Comparison of ENCODE assay signal across 8 mouse cellular contexts in the genomic region with DNA sequence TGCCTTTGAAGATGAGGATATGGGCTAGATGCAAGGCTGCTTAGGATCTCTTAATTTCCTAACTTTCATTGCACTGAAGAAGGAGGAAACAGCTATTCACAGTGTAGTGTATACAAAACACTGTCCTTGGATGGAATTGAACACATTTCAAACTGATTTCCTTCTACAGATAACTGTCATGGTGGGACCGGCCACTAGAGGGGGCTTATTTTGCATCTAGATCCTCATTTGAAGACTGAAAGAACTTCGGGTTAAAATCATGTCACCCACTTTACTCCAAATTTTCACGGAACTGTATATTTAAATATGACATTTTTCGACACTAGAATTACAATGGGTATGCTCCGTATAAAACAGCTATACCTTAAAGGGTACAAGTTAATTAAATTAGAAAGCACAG. TPM values are rescaled to one million over a fixed set of nuclear protein-coding genes. Genes with fewer than 3 reads are reported as not detected.
DNase-seq lines count a peak whose midpoint lies in the region; ATAC-seq and TF ChIP-seq lines count a peak whose summit lies in the region.

No protein-coding gene starts in this region.

- H3K27me3 ChIP-seq in midbrain, embryonic 10.5 days (ENCODE audit: low read depth, poor library complexity, severe bottlenecking): peaks cover 23% of the 10 kb centered on the region
- 0 out of 2 replicates have a peak, but pooled peaks cover 3% of the 10 kb centered on the region for H3K27me3 ChIP-seq in midbrain, embryonic 15.5 days (replicated peaks)
- H3K27me3 ChIP-seq in kidney, embryonic 14.5 days (ENCODE audit: control insufficient read depth, insufficient read depth, low read length): peaks cover 3% of the 10 kb centered on the region; the same call in 1 of the 2 replicates
- 0 out of 2 replicates have a peak, but pooled peaks cover 6% of the 10 kb centered on the region for H3K27me3 ChIP-seq in limb, embryonic 15.5 days
- peaks cover 7% of the 10 kb centered on the region for H3K27me3 ChIP-seq in neural tube, embryonic 12.5 days (replicated peaks)

- H3K9ac ChIP-seq in midbrain, embryonic 15.5 days: no peak overlapping the region
- H3K9ac ChIP-seq in kidney, embryonic 14.5 days (ENCODE audit: low read depth, low read length): no peak overlapping the region
- no peak overlapping the region for H3K9ac ChIP-seq in limb, embryonic 15.5 days
- no peak overlapping the region for H3K9ac ChIP-seq in neural tube, embryonic 12.5 days

- no peaks in the 10 kb centered on the region for H3K9me3 ChIP-seq in midbrain, embryonic 10.5 days (replicated peaks)
- H3K9me3 ChIP-seq in midbrain, embryonic 15.5 days: no peaks in the 10 kb centered on the region
- no peaks in the 10 kb centered on the region for H3K9me3 ChIP-seq in kidney, embryonic 14.5 days (ENCODE audit: control insufficient read depth, low read length)
- no peaks in the 10 kb centered on the region for H3K9me3 ChIP-seq in limb, embryonic 15.5 days
- H3K9me3 ChIP-seq in neural tube, embryonic 12.5 days: no peaks in the 10 kb centered on the region

- peak; percentile 80 for TF ChIP-seq CTCF in gastrocnemius, adult 2 months (IDR thresholded peaks at IDR 0.05)

- no peaks in the 10 kb centered on the region for H3K36me3 ChIP-seq in midbrain, embryonic 10.5 days
- no peaks in the 10 kb centered on the region for H3K36me3 ChIP-seq in midbrain, embryonic 15.5 days (replicated peaks)
- H3K36me3 ChIP-seq in kidney, embryonic 14.5 days (ENCODE audit: control insufficient read depth, insufficient read depth, low read length): no peaks in the 10 kb centered on the region
- H3K36me3 ChIP-seq in limb, embryonic 15.5 days: no peaks in the 10 kb centered on the region
- no peaks in the 10 kb centered on the region for H3K36me3 ChIP-seq in neural tube, embryonic 12.5 days

- peaks cover 13% of the 10 kb centered on the region for H3K4me1 ChIP-seq in midbrain, embryonic 10.5 days
- peaks cover 10% of the 10 kb centered on the region for H3K4me1 ChIP-seq in midbrain, embryonic 15.5 days
- no peaks in the 10 kb centered on the region for H3K4me1 ChIP-seq in kidney, embryonic 14.5 days (ENCODE audit: control insufficient read depth, insufficient read depth, low read length)
- H3K4me1 ChIP-seq in limb, embryonic 15.5 days: peaks cover 11% of the 10 kb centered on the region
- H3K4me1 ChIP-seq in neural tube, embryonic 12.5 days: 0 out of 2 replicates have a peak, but pooled peaks cover 4% of the 10 kb centered on the region

- H3K27ac ChIP-seq in midbrain, embryonic 10.5 days (replicated peaks): no peak overlapping the region
- no peak overlapping the region for H3K27ac ChIP-seq in midbrain, embryonic 15.5 days
- peak overlapping the region; percentile 62 for H3K27ac ChIP-seq in gastrocnemius, adult 2 months
- H3K27ac ChIP-seq in kidney, embryonic 14.5 days (ENCODE audit: low read depth, low read length): no peak overlapping the region
- no peak overlapping the region for H3K27ac ChIP-seq in limb, embryonic 15.5 days
- no peak overlapping the region for H3K27ac ChIP-seq in neural tube, embryonic 12.5 days

- ATAC-seq in midbrain, embryonic 15.5 days (replicated peaks): no peak
- ATAC-seq in kidney, embryonic 14.5 days (ENCODE audit: low FRiP score, low TSS enrichment): no peak
- ATAC-seq in limb, embryonic 15.5 days (ENCODE audit: insufficient number of reproducible peaks, low FRiP score, low TSS enrichment, low read depth): no peak
- no peak for ATAC-seq in neural tube, embryonic 12.5 days (ENCODE audit: low FRiP score, low read depth)

- H3K4me3 ChIP-seq in midbrain, embryonic 10.5 days: no peak overlapping the region
- no peak overlapping the region for H3K4me3 ChIP-seq in midbrain, embryonic 15.5 days
- peak overlapping the region; percentile 92 for H3K4me3 ChIP-seq in gastrocnemius, adult 2 months
- H3K4me3 ChIP-seq in kidney, embryonic 14.5 days (ENCODE audit: low read length): no peak overlapping the region
- peak overlapping the region; percentile 16; the same call in 1 of the 2 replicates for H3K4me3 ChIP-seq in limb, embryonic 15.5 days
- H3K4me3 ChIP-seq in neural tube, embryonic 12.5 days: no peak overlapping the region

- peak; percentile 59 for DNase-seq in midbrain, embryonic 10.5 days (ENCODE audit: low spot score)
- peak; percentile 32 for DNase-seq in cerebellum, adult 11-12 months
- peak; percentile 53 for DNase-seq in gastrocnemius, adult 2 months
- DNase-seq in testis, postnatal 10 days (ENCODE audit: low spot score): peak; percentile 79

- 25% methylated on average over 5 of the region's 5 CpGs for WGBS in midbrain, embryonic 10.5 days
- 21% methylated on average over 5 of the region's 5 CpGs for WGBS in midbrain, embryonic 15.5 days
- 22% methylated on average over 5 of the region's 5 CpGs for whole genome bisulfite sequencing in kidney, embryonic 14.5 days
- 17% methylated on average over 5 of the region's 5 CpGs for WGBS in limb, embryonic 15.5 days
- whole genome bisulfite sequencing in neural tube, embryonic 12.5 days: 28% methylated on average over 5 of the region's 5 CpGs

- no peak overlapping the region for H3K4me2 ChIP-seq in midbrain, embryonic 15.5 days
- H3K4me2 ChIP-seq in kidney, embryonic 14.5 days (replicated peaks; ENCODE audit: low read depth, low read length): peak overlapping the region; percentile 22; the same call in 1 of the 2 replicates
- peak overlapping the region; percentile 30 for H3K4me2 ChIP-seq in limb, embryonic 15.5 days
- 0 out of 2 replicates have a peak overlapping the region, but pooled peaks have one; percentile 14 for H3K4me2 ChIP-seq in neural tube, embryonic 12.5 days (replicated peaks)

- intact Hi-C loops in gastrocnemius, adult 2 months (cut with DNase I): loop anchor here (2.0 kb wide), 1 partner anchor 299 kb away; no protein-coding TSS in a partner anchor

RNA-seq across cellular contexts. Expression of gene Ahr, which starts 2.7 kb away (rescaled TPM):
- 1.4 and 1.6 TPM in 2 replicates for polyA plus RNA-seq in midbrain, embryonic 10.5 days (2016; fragmentation: Nextera tagmentation; extraction: Ambion mirVana)
- 3.0 and 3.1 TPM in 2 replicates for polyA plus RNA-seq in midbrain, embryonic 15.5 days (2015; fragmentation: Nextera tagmentation; extraction: Ambion mirVana)
- total RNA-seq in gastrocnemius, adult 2 months (2021): 1 to 10 TPM; 1.4 to 1.5 TPM
- polyA plus RNA-seq in kidney, embryonic 14.5 days (2014; fragmentation: Nextera tagmentation; extraction: Ambion mirVana): 4.1 and 8.0 TPM in 2 replicates
- 14.2 and 18.2 TPM in 2 replicates for polyA plus RNA-seq in limb, embryonic 15.5 days (2015; fragmentation: Nextera tagmentation; extraction: Ambion mirVana)
- polyA plus RNA-seq in neural tube, embryonic 12.5 days (2016; fragmentation: Nextera tagmentation; extraction: Ambion mirVana): 5.4 and 7.8 TPM in 2 replicates

Comparison
In these comparisons a context has a peak if more than half of its experiments do, and no peak if none do; other contexts are left out.
1. H3K4me3 ChIP-seq: peak in gastrocnemius, adult 2 months (single experiment) and limb, embryonic 15.5 days (single experiment); none in midbrain, embryonic 10.5 days (single experiment), midbrain, embryonic 15.5 days (single experiment), kidney, embryonic 14.5 days (single experiment) and neural tube, embryonic 12.5 days (single experiment).
2. Peak in every context shown above with its lines, with median percentiles within 50 percentile points of each other: DNase-seq.